8 mouse cellular contexts compared by ENCODE assay signal in genomic region chr1:58112880-58113279, GRCm38 (mm10). TPM values are rescaled to one million over a fixed set of nuclear protein-coding genes. Genes with fewer than 3 reads are reported as not detected.
DNase-seq lines count a peak whose midpoint lies in the region; ATAC-seq and TF ChIP-seq lines count a peak whose summit lies in the region.

Gene Aox3 (plus strand): TSS chr1:58113130.

- no peaks in the 10 kb centered on the region for H3K79me2 ChIP-seq in MEL (ENCODE audit: control insufficient read depth, insufficient read depth, low read length, poor library complexity)

- peak; percentile 15 for DNase-seq in MEL (ENCODE audit: low read depth, low spot score)
- DNase-seq in cerebellum, adult 11-12 months = peak; percentile 59
- DNase-seq in forebrain, postnatal 0 days = peak; percentile 83
- DNase-seq in heart, postnatal 25 days (ENCODE audit: low spot score) = peak; percentile 53
- peak; percentile 78 to 80 for DNase-seq in layer of hippocampus, adult 2 months (ENCODE audit: low spot score in 2 of 2)
- peak; percentile 92 for DNase-seq in lung, embryonic 14.5 days
- DNase-seq in ovary, postnatal 10 days (ENCODE audit: low spot score) = peak; percentile 58
- peak; percentile 15 for DNase-seq in urinary bladder, postnatal 10 days (ENCODE audit: low spot score)

- TF ChIP-seq CTCF in MEL (IDR thresholded peaks at IDR 0.05 in 2 of 3, conservative IDR thresholded peaks at IDR 0.05 in 1 of 3; ENCODE audit: control insufficient read depth in 1 of 3, insufficient read depth in 1 of 3, low read depth in 2 of 3, low read length in 3 of 3, poor library complexity in 1 of 3, severe bottlenecking in 1 of 3) = peak; percentile 15 to 45 (median 35); a peak in 5 of 6 replicates
- TF ChIP-seq CTCF in forebrain, postnatal 0 days (IDR thresholded peaks at IDR 0.05; ENCODE audit: low read depth) = peak; percentile 84
- peak; percentile 84 for TF ChIP-seq CTCF in layer of hippocampus, adult 2 months (conservative IDR thresholded peaks at IDR 0.05)
- TF ChIP-seq CTCF in lung, embryonic 14.5 days (IDR thresholded peaks at IDR 0.05; ENCODE audit: low read depth) = peak; percentile 83

- H3K27me3 ChIP-seq in MEL (ENCODE audit: control insufficient read depth in 1 of 2, insufficient read depth in 2 of 2, low read length in 2 of 2) = no peaks in the 10 kb centered on the region
- no peaks in the 10 kb centered on the region for H3K27me3 ChIP-seq in forebrain, postnatal 0 days (ENCODE audit: insufficient read depth, low read length)
- H3K27me3 ChIP-seq in lung, embryonic 14.5 days (ENCODE audit: insufficient read depth, low read length) = no peaks in the 10 kb centered on the region

- intact Hi-C loops in heart, postnatal 25 days (cut with DNase I) = no loop called here

- H3K36me3 ChIP-seq in MEL (ENCODE audit: control insufficient read depth in 1 of 2, insufficient read depth in 2 of 2, low read length in 2 of 2) = no peaks in the 10 kb centered on the region
- no peaks in the 10 kb centered on the region for H3K36me3 ChIP-seq in forebrain, postnatal 0 days (ENCODE audit: insufficient read depth)
- H3K36me3 ChIP-seq in lung, embryonic 14.5 days (ENCODE audit: insufficient read depth) = no peaks in the 10 kb centered on the region

- WGBS in forebrain, postnatal 0 days = 12% methylated on average over 11 of the region's 11 CpGs
- 17% methylated on average over 11 of the region's 11 CpGs for WGBS in lung, embryonic 14.5 days

- H3K4me2 ChIP-seq in forebrain, postnatal 0 days (ENCODE audit: low read depth) = peak within 1 kb of the TSS; percentile 31
- H3K4me2 ChIP-seq in lung, embryonic 14.5 days = peak within 1 kb of the TSS; percentile 43

- no peaks in the 10 kb centered on the region for H3K4me1 ChIP-seq in MEL (ENCODE audit: control insufficient read depth in 1 of 2, insufficient read depth in 2 of 2, low read length in 2 of 2)
- no peaks in the 10 kb centered on the region; the same call in 1 of the 2 replicates for H3K4me1 ChIP-seq in forebrain, postnatal 0 days (ENCODE audit: insufficient read depth)
- H3K4me1 ChIP-seq in lung, embryonic 14.5 days (ENCODE audit: insufficient read depth) = no peaks in the 10 kb centered on the region

- no peak within 1 kb of the TSS for H3K9ac ChIP-seq in MEL (ENCODE audit: control insufficient read depth, low read depth, low read length, poor library complexity, severe bottlenecking)
- no peak within 1 kb of the TSS for H3K9ac ChIP-seq in forebrain, postnatal 0 days
- H3K9ac ChIP-seq in lung, embryonic 14.5 days = no peak within 1 kb of the TSS

- no peak for TF ChIP-seq POLR2A in MEL (IDR thresholded peaks at IDR 0.05; ENCODE audit: control insufficient read depth in 1 of 2, insufficient read depth in 1 of 2, low read depth in 1 of 2, low read length in 2 of 2, poor library complexity in 1 of 2)

- H3K4me3 ChIP-seq in MEL (ENCODE audit: control insufficient read depth in 1 of 2, insufficient read depth in 1 of 2, low read depth in 2 of 2, low read length in 2 of 2) = no peak within 1 kb of the TSS
- H3K4me3 ChIP-seq in forebrain, postnatal 0 days (ENCODE audit: low read depth, low read length) = no peak within 1 kb of the TSS
- H3K4me3 ChIP-seq in layer of hippocampus, adult 2 months = peak within 1 kb of the TSS; percentile 19; the same call in 1 of the 2 replicates
- no peak within 1 kb of the TSS for H3K4me3 ChIP-seq in lung, embryonic 14.5 days (ENCODE audit: low read depth, low read length)

- TF ChIP-seq RAD21 in MEL (IDR thresholded peaks at IDR 0.05; ENCODE audit: low read depth, low read length) = no peak; the same call in none of the 2 replicates

- no peak within 1 kb of the TSS for H3K27ac ChIP-seq in MEL (ENCODE audit: control insufficient read depth, low read depth, low read length)
- no peak within 1 kb of the TSS for H3K27ac ChIP-seq in forebrain, postnatal 0 days (ENCODE audit: low read depth, low read length)
- H3K27ac ChIP-seq in layer of hippocampus, adult 2 months = no peak within 1 kb of the TSS
- H3K27ac ChIP-seq in lung, embryonic 14.5 days (ENCODE audit: low read depth) = no peak within 1 kb of the TSS

- ATAC-seq in forebrain, postnatal 0 days = peak; percentile 88
- peak; percentile 73; the same call in 1 of the 2 replicates for ATAC-seq in lung, embryonic 14.5 days (ENCODE audit: insufficient read depth)

- H3K9me3 ChIP-seq in MEL (replicated peaks; ENCODE audit: insufficient read depth, low read length) = no peaks in the 10 kb centered on the region
- no peaks in the 10 kb centered on the region for H3K9me3 ChIP-seq in forebrain, postnatal 0 days (ENCODE audit: low read length)
- no peaks in the 10 kb centered on the region for H3K9me3 ChIP-seq in lung, embryonic 14.5 days (ENCODE audit: low read depth, low read length)

- no peak for TF ChIP-seq EP300 in MEL (IDR thresholded peaks at IDR 0.05; ENCODE audit: low read depth in 1 of 2, low read length in 2 of 2)

TF ChIP-seq in MEL, 35 proteins besides CTCF, POLR2A, EP300 and RAD21:
- TF ChIP-seq JUND (IDR thresholded peaks at IDR 0.05; ENCODE audit: low read depth, low read length) (no peak), SMC3 (IDR thresholded peaks at IDR 0.05; ENCODE audit: low read depth, low read length) (peak; percentile 39), ZKSCAN1 (IDR thresholded peaks at IDR 0.05; ENCODE audit: low read depth, low read length) (no peak), NRF1 (IDR thresholded peaks at IDR 0.05; ENCODE audit: insufficient read depth, low read depth, low read length, poor library complexity, severe bottlenecking) (no peak)

RNA-seq across cellular contexts. Expression of gene Aox3, which starts in this region (rescaled TPM):
- total RNA-seq in MEL (2012; rRNA removed) = not detected in 2 replicates
- polyA plus RNA-seq in MEL (2012; ENCODE audit: insufficient read depth in 1 of 2, insufficient read length in 2 of 2, low read depth in 1 of 2, low replicate concordance in 2 of 2, missing spikeins in 1 of 2) = not detected
- 0.77 and 0.90 TPM in 2 replicates for total RNA-seq in forebrain, postnatal 0 days (2014; rRNA removed)
- polyA plus RNA-seq in forebrain, postnatal 0 days (2015; fragmentation: Nextera tagmentation; extraction: Ambion mirVana) = 0.33 and 0.49 TPM in 2 replicates
- total RNA-seq in heart, postnatal 25 days (2021) = under 1 TPM; 0.70 to 0.73 TPM
- total RNA-seq in layer of hippocampus, adult 2 months (2021) = 1 to 10 TPM; 2.5 to 2.9 TPM
- polyA plus RNA-seq in lung, embryonic 14.5 days (2014; fragmentation: Nextera tagmentation; extraction: Ambion mirVana) = 0.91 and 1.1 TPM in 2 replicates

Comparison
In these comparisons a context has a peak if more than half of its experiments do, and no peak if none do; other contexts are left out.
1. Peak in DNase-seq in MEL; RNA of the gene not detected or under 1 TPM.
2. Peak in DNase-seq, ATAC-seq and H3K4me2 ChIP-seq in forebrain, postnatal 0 days; RNA of the gene not detected or under 1 TPM.
3. Peak in DNase-seq in heart, postnatal 25 days; RNA of the gene not detected or under 1 TPM.
4. DNase-seq: peak in every context shown above with its lines; median percentile 92 in lung, embryonic 14.5 days; 83 in forebrain, postnatal 0 days; 79 in layer of hippocampus, adult 2 months; 59 in cerebellum, adult 11-12 months; 58 in ovary, postnatal 10 days; 53 in heart, postnatal 25 days; 15 in MEL; 15 in urinary bladder, postnatal 10 days.